Mouse (Mus musculus): ENCODE results near the gene Cdk14. TPM values are rescaled to one million over a fixed set of nuclear protein-coding genes. Genes with fewer than 3 reads are reported as not detected.

Gene Cdk14
- total RNA-seq, 4 experiments from 2014 or later = 168 to 203 (median 193) TPM

GRCm38 (mm10) chr5:4866945-4867344 is 553.2 kb downstream of the Cdk14 start:
- DNase-seq (ENCODE audit: low spot score in 2 of 2) = no peak

GRCm38 (mm10) chr5:4866099-4866498 is 554.0 kb downstream of the Cdk14 start:
- no peak for DNase-seq (ENCODE audit: low spot score in 2 of 2)

DNA sequence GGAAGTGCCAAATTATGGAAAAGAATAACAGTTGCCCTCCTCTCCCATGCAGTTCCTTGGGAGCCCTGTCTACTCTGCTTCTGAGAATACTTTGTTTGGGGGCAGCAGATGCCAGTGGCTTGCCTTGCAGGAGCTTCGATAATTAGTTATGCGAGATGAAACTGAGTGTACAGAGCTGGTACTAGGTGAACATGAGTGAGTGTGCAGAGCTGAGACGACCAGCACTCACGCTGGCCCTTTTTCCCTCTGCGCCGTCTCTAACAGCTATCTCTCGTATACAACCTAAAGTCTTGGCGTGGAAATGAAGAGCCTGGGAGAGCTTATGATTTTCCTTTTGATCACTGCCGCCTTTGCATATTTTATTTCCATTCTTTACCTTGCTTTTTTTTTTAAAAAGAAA is 558.5 kb downstream of the Cdk14 start:
- no peak for DNase-seq (ENCODE audit: low spot score in 2 of 2)

DNA sequence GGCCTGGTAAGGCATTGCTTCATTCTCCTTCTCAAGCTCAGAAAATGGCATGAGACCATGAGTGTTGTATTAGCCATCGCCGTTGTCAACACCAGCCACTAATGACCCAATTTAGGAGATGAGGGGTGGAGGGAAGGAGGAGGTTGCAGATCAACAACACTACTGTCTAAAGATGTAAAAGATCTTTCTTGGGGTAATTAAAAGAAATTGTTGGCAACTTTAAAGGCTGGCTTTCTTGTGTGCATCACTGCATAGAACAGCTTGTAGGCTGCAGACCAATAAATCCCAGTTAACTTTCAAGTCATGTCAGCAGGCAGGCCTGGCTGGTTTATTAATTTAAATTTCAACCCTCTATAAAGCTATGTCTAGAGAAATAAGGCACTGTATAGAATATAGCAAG is 559.0 kb downstream of the Cdk14 start:
- no peak for DNase-seq (ENCODE audit: low spot score in 2 of 2)

DNA sequence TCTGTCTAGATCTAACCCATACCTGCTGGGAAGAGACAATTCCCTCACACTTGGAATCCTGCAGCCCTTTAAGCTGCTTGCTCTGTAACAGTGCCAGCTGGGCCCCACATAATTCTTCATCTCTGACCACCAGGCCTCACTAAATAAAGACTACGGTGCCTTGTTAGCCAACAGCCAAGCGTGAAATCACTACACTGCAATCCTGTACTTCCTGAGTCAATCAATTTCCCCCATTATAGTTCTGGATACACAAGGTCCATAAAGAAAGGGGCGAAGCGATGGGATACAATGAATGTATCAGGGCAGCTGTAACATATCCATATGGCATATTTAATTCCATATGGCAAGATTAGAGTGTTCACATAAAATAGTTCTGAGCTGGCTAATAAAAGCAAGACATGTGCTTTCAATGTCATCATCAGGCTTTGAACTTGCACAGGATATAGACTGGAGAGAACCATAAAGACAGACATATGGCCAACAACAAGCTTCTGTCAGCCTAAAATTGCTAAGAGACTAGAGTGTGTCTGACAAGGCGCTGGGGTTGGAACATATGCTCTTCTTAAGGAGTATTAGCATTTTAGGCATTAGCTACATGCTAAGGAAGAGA is 562.0 kb downstream of the Cdk14 start:
- no peak for DNase-seq (ENCODE audit: low spot score in 2 of 2)

DNA sequence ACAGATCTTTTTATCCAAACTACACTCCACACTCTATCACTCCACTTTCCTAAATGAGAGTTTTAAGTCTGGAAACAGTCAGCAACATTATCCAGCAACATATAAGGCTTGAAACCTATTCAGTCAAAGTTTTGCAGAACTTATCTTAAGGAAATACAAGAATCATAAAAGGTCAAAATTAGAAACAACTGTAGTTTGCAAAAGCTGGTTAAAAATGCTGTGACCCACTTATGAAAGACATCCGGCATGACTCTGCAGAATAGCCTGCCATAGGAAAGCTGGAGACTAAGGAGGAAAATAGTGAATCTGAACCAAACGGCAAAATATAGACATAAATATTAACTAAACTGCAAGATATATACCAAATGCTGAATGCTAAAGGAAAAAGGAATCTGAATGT is 566.6 kb downstream of the Cdk14 start:
- DNase-seq (ENCODE audit: low spot score in 2 of 2) = no peak

DNA sequence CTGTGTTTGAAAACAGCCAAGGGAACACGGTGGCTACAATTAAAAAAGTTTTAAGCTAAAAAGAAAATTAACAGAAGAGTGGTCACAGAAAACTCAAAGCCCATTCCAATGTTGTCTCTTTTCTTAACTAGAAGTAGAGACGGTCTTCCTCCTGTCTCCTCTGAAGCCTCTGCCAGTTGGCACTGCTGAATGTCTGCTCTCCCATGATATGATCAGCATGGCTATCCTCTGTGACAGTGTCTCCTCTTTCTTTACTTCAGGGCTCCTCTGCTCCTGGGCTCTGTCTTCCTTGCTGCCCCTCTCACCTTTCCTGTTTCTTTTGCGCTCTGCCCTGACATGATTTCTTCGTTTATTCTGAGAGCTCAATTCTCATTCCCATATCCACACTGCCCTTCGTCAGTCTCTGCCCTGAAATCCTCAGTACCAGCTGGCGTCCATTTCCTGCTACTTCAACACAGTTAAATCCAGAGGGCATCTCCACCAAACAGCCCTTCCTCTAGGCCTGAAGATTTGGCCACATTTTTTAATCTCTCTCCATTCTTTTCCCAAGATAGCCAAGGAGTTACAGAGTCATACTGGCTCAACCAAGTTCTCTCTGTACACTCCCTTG is 567.3 kb downstream of the Cdk14 start:
- DNase-seq (ENCODE audit: low spot score in 2 of 2) = no peak

GRCm38 (mm10) chr5:4851934-4852710 is 568.0 kb downstream of the Cdk14 start:
- DNase-seq (ENCODE audit: low spot score in 2 of 2) = no peak

GRCm38 (mm10) chr5:4851245-4851933 is 568.7 kb downstream of the Cdk14 start:
- DNase-seq (ENCODE audit: low spot score in 2 of 2) = no peak

GRCm38 (mm10) chr5:4834819-4835480 is 585.2 kb downstream of the Cdk14 start:
- DNase-seq (ENCODE audit: low spot score in 2 of 2) = no peak

DNA sequence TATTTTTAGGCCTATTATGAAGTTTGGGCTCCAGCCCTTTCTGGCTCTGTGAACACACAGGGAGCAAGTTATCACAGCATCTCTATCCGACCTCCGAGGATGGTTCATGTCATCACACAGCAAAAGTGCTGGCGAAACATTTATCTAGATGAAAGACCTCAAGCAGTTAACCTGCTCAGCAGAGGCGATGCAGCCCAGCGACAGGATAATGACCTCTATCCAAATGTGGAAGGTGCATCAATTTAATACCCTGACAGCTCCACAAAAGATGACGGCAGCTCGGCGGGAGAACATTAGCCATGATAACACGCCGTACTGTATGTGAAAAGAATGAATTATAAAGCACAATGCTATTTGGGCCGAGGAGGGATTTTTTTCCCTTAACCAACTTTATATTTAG is 586.2 kb downstream of the Cdk14 start:
- no peak for DNase-seq (ENCODE audit: low spot score in 2 of 2)

- no peak for DNase-seq (ENCODE audit: low spot score in 2 of 2)
Observed at GRCm38 (mm10) chr5:4826886-4827285, 593.2 kb downstream of the Cdk14 start.

DNA sequence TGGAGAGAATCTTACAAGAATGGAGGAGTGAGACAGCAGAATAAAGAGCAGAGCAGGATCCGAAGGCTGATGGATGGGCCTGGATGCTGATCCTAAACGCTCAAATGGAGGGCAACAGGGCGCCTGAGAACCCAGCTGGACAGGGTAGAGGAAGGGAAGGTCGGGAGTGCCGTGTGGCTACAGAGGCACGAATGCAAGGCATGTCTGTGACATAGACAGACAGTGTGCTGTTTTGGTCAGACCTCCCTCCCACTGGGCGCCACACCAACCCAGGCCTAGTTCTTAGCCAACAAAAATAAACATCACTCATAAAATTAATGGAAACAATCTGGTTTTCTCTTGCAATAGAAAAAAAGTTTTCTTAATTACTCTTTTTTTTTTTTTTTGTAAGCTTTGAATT is 594.2 kb downstream of the Cdk14 start:
- no peak for DNase-seq (ENCODE audit: low spot score in 2 of 2)

- DNase-seq (ENCODE audit: low spot score in 2 of 2) = no peak
Observed at GRCm38 (mm10) chr5:4825076-4825475, 595.0 kb downstream of the Cdk14 start.

GRCm38 (mm10) chr5:4824171-4824570 is 595.9 kb downstream of the Cdk14 start:
- DNase-seq (ENCODE audit: low spot score in 2 of 2) = no peak

- no peak for DNase-seq (ENCODE audit: low spot score in 2 of 2)
Observed at GRCm38 (mm10) chr5:4822041-4822440, 598.1 kb downstream of the Cdk14 start.

- no peak for DNase-seq (ENCODE audit: low spot score in 2 of 2)
Observed at GRCm38 (mm10) chr5:4821368-4821771, 598.7 kb downstream of the Cdk14 start.

DNA sequence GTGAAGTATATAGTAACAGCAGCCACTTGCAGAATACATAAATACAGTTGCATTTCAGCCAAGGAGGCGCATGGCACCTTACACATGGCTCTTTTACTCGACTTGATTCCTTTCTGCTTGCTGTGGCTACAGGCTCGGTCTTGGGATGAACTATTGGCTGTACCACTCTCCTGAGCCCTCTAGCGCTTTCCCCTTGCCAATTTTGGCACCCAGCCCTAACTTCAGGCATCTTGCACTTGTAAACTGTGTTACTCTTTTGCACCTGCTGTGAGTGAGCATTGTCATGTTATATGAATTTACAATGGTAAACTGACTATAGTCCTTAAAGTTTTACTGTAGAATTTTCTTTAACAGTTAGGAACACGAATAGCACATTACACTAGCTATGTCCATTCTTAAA is 603.1 kb downstream of the Cdk14 start:
- no peak for DNase-seq (ENCODE audit: low spot score in 2 of 2)

- no peak for DNase-seq (ENCODE audit: low spot score in 2 of 2)
Observed at GRCm38 (mm10) chr5:4814465-4815204, 605.5 kb downstream of the Cdk14 start.

GRCm38 (mm10) chr5:4813357-4813756 is 606.8 kb downstream of the Cdk14 start:
- DNase-seq (ENCODE audit: low spot score in 2 of 2) = no peak

Measured in left cerebral cortex, adult 8-10 months (tissue).